Mouse (Mus musculus): Measurements from ENCODE around the gene Mybbp1a.

The Mybbp1a gene

GRCm38 (mm10) chr11:72471381-72471780, 30.2 kb downstream of the Mybbp1a start:
- in situ Hi-C loops (cut with MboI; ENCODE audit: low sequenced_read_pairs): no loop called here

GRCm38 (mm10) chr11:72473540-72473939, 32.4 kb downstream of the Mybbp1a start:
- in situ Hi-C loops (cut with MboI; ENCODE audit: low sequenced_read_pairs): no loop called here

- in situ Hi-C loops (cut with MboI; ENCODE audit: low sequenced_read_pairs): no loop called here
These were observed 33.8 kb downstream of the Mybbp1a start for GRCm38 (mm10) chr11:72474926-72475325.

GRCm38 (mm10) chr11:72475408-72475807, 34.3 kb downstream of the Mybbp1a start:
- in situ Hi-C loops (cut with MboI; ENCODE audit: low sequenced_read_pairs): no loop called here

- in situ Hi-C loops (cut with MboI; ENCODE audit: low sequenced_read_pairs): no loop called here
These were observed 35.0 kb downstream of the Mybbp1a start for GRCm38 (mm10) chr11:72476074-72476625.

- in situ Hi-C loops (cut with MboI; ENCODE audit: low sequenced_read_pairs): no loop called here
These were observed 36.0 kb downstream of the Mybbp1a start for GRCm38 (mm10) chr11:72477182-72477581.

- in situ Hi-C loops (cut with MboI; ENCODE audit: low sequenced_read_pairs): no loop called here
These were observed 36.5 kb downstream of the Mybbp1a start for GRCm38 (mm10) chr11:72477653-72478052.

- in situ Hi-C loops (cut with MboI; ENCODE audit: low sequenced_read_pairs): no loop called here
These were observed 37.1 kb downstream of the Mybbp1a start for GRCm38 (mm10) chr11:72478228-72478627.

GRCm38 (mm10) chr11:72479499-72479898, 38.3 kb downstream of the Mybbp1a start:
- in situ Hi-C loops (cut with MboI; ENCODE audit: low sequenced_read_pairs): no loop called here

GRCm38 (mm10) chr11:72481313-72481712, 40.2 kb downstream of the Mybbp1a start:
- in situ Hi-C loops (cut with MboI; ENCODE audit: low sequenced_read_pairs): no loop called here

GRCm38 (mm10) chr11:72481952-72482351, 40.8 kb downstream of the Mybbp1a start:
- in situ Hi-C loops (cut with MboI; ENCODE audit: low sequenced_read_pairs): no loop called here

- in situ Hi-C loops (cut with MboI; ENCODE audit: low sequenced_read_pairs): no loop called here
These were observed 43.4 kb downstream of the Mybbp1a start for GRCm38 (mm10) chr11:72484549-72484948.

- in situ Hi-C loops (cut with MboI; ENCODE audit: low sequenced_read_pairs): no loop called here
These were observed 44.0 kb downstream of the Mybbp1a start for GRCm38 (mm10) chr11:72485157-72485556.

GRCm38 (mm10) chr11:72485960-72486359, 44.8 kb downstream of the Mybbp1a start:
- in situ Hi-C loops (cut with MboI; ENCODE audit: low sequenced_read_pairs): no loop called here

- in situ Hi-C loops (cut with MboI; ENCODE audit: low sequenced_read_pairs): no loop called here
These were observed 46.0 kb downstream of the Mybbp1a start for GRCm38 (mm10) chr11:72487171-72487570.

- in situ Hi-C loops (cut with MboI; ENCODE audit: low sequenced_read_pairs): no loop called here
These were observed 46.6 kb downstream of the Mybbp1a start for GRCm38 (mm10) chr11:72487739-72488138.

- in situ Hi-C loops (cut with MboI; ENCODE audit: low sequenced_read_pairs): no loop called here
These were observed 47.7 kb downstream of the Mybbp1a start for GRCm38 (mm10) chr11:72488753-72489271.

- in situ Hi-C loops (cut with MboI; ENCODE audit: low sequenced_read_pairs): no loop called here
These were observed 48.2 kb downstream of the Mybbp1a start for GRCm38 (mm10) chr11:72489397-72489796.

GRCm38 (mm10) chr11:72489881-72490301, 48.7 kb downstream of the Mybbp1a start, which contains the start of gene Spns2:
Spns2 (minus strand) TSS chr11:72489904.
- in situ Hi-C loops (cut with MboI; ENCODE audit: low sequenced_read_pairs): no loop called here

- in situ Hi-C loops (cut with MboI; ENCODE audit: low sequenced_read_pairs): no loop called here
These were observed 50.2 kb downstream of the Mybbp1a start for GRCm38 (mm10) chr11:72491130-72491960.

- in situ Hi-C loops (cut with MboI; ENCODE audit: low sequenced_read_pairs): no loop called here
These were observed 53.2 kb downstream of the Mybbp1a start for GRCm38 (mm10) chr11:72494046-72494988.

Data from CH12F3 (cell line).